8 mouse cellular contexts compared by ENCODE assay signal in genomic region chr6:86193879-86194278, GRCm38 (mm10). TPM values are rescaled to one million over a fixed set of nuclear protein-coding genes. Genes with fewer than 3 reads are reported as not detected.
A peak's percentile ranks its signal among the peaks of the same experiment; 100 is the strongest.
DNase-seq lines count a peak whose midpoint lies in the region; ATAC-seq lines count a peak whose summit lies in the region.

No protein-coding gene starts in this region.

- no peak for DNase-seq in heart, embryonic 10.5 days (ENCODE audit: low spot score)
- DNase-seq in urinary bladder, postnatal 36 days (ENCODE audit: low spot score in 2 of 2): peak; percentile 47
- DNase-seq in urinary bladder, adult 18-20 months (ENCODE audit: low spot score in 2 of 2): no peak
- peak; percentile 60 for DNase-seq in cerebellum, adult 9-10 months
- peak; percentile 54 to 59 for DNase-seq in layer of hippocampus, postnatal 14 days (ENCODE audit: low spot score in 2 of 2)
- DNase-seq in retina, embryonic 14.5 days (ENCODE audit: low spot score): peak; percentile 48

- peaks cover 33% of the 10 kb centered on the region for H3K27me3 ChIP-seq in heart, embryonic 15.5 days
- peaks cover 61% of the 10 kb centered on the region for H3K27me3 ChIP-seq in heart, embryonic 10.5 days (ENCODE audit: insufficient read depth, poor library complexity, severe bottlenecking)

- H3K9me3 ChIP-seq in heart, embryonic 15.5 days (replicated peaks): no peaks in the 10 kb centered on the region
- H3K9me3 ChIP-seq in heart, embryonic 10.5 days: no peaks in the 10 kb centered on the region

- ATAC-seq in heart, embryonic 15.5 days (replicated peaks; ENCODE audit: insufficient number of reproducible peaks, insufficient read depth, low FRiP score, low read depth): no peak
- ATAC-seq in megakaryocyte-erythroid progenitor cell, adult 5-6 weeks (replicated peaks; ENCODE audit: low FRiP score, low TSS enrichment, poor library complexity, severe bottlenecking): no peak

- no peak overlapping the region for H3K4me3 ChIP-seq in heart, embryonic 15.5 days
- H3K4me3 ChIP-seq in heart, embryonic 10.5 days: no peak overlapping the region

- H3K9ac ChIP-seq in heart, embryonic 15.5 days: no peak overlapping the region

- 0 out of 2 replicates have a peak overlapping the region, but pooled peaks have one; percentile 97 for H3K4me2 ChIP-seq in heart, embryonic 15.5 days

- peaks cover 16% of the 10 kb centered on the region for H3K4me1 ChIP-seq in heart, embryonic 15.5 days (replicated peaks)
- peaks cover 17% of the 10 kb centered on the region for H3K4me1 ChIP-seq in heart, embryonic 10.5 days

- WGBS in heart, embryonic 15.5 days: 50% methylated on average over 5 of the region's 5 CpGs
- WGBS in heart, embryonic 10.5 days: 44% methylated on average over 5 of the region's 5 CpGs

- H3K36me3 ChIP-seq in heart, embryonic 15.5 days: no peaks in the 10 kb centered on the region
- H3K36me3 ChIP-seq in heart, embryonic 10.5 days: no peaks in the 10 kb centered on the region

- H3K27ac ChIP-seq in heart, embryonic 15.5 days: no peak overlapping the region
- no peak overlapping the region for H3K27ac ChIP-seq in heart, embryonic 10.5 days

RNA-seq across cellular contexts. Expression of gene Tgfa, which starts 1.1 kb away (rescaled TPM):
- 2.3 and 3.1 TPM in 2 replicates for polyA plus RNA-seq in heart, embryonic 15.5 days (2015; fragmentation: Nextera tagmentation; extraction: Ambion mirVana)
- 3.2 and 3.7 TPM in 2 replicates for polyA plus RNA-seq in heart, embryonic 10.5 days (2016; fragmentation: Nextera tagmentation; extraction: Ambion mirVana)
- total RNA-seq in layer of hippocampus, postnatal 14 days (2021): 10 to 100 TPM; 38.1 to 42.4 TPM
- 0.81 and 3.9 TPM in 2 replicates for total RNA-seq in megakaryocyte-erythroid progenitor cell, adult 5-6 weeks (2014; fragmentation: Nextera tagmentation)
- total RNA-seq in megakaryocyte-erythroid progenitor cell, adult 5-6 weeks (2017): 0.38 and 2.3 TPM in 2 replicates

Comparison
In these comparisons a context has a peak if more than half of its experiments do, and no peak if none do; other contexts are left out.
1. DNase-seq: peak in urinary bladder, postnatal 36 days (2 of 2), cerebellum, adult 9-10 months (single experiment), layer of hippocampus, postnatal 14 days (2 of 2) and retina, embryonic 14.5 days (single experiment); none in heart, embryonic 10.5 days (single experiment) and urinary bladder, adult 18-20 months (0 of 2).
2. RNA of gene Tgfa, which starts 1.1 kb away (total RNA-seq): 38.1 to 42.4 TPM in layer of hippocampus, postnatal 14 days; 0.38 to 3.9 TPM in megakaryocyte-erythroid progenitor cell, adult 5-6 weeks; every median in the first group is over 4 times any median in the second.